Mouse (Mus musculus) thymus, adult 2 months (tissue): Measurements from ENCODE around the gene Dnah9. TPM values are rescaled to one million over a fixed set of nuclear protein-coding genes. Genes with fewer than 3 reads are reported as not detected.
A peak's percentile ranks its signal among the peaks of the same experiment; 100 is the strongest.

ENCODE experiments used
- DNase-seq: peaks from one replicate; pipeline ENCODE4 v3.0.0; 2021
- H3K27ac ChIP-seq: fragments of 200-500 bp; 2 replicates; pipeline ENCODE4 v1.5.1; 2012; ENCODE audit warnings: low read length, control low read depth; ENCODE audit not compliant: control insufficient read depth, insufficient read depth
- H3K27me3 ChIP-seq: fragments of 200-500 bp; 2 replicates; pipeline ENCODE4 v1.6.1; 2012; ENCODE audit warnings: mild to moderate bottlenecking, low read length, moderate library complexity, mixed read lengths; ENCODE audit not compliant: control insufficient read depth, insufficient read depth
- H3K36me3 ChIP-seq: fragments of 200-500 bp; 2 replicates; pipeline ENCODE4 v1.6.1; 2012; ENCODE audit warnings: mild to moderate bottlenecking, low read length, moderate library complexity; ENCODE audit not compliant: control insufficient read depth, insufficient read depth
- H3K4me1 ChIP-seq: fragments of 200-500 bp; replicated peaks from 2 replicates; pipeline ENCODE4 v1.6.1; 2012; ENCODE audit warnings: low read length; ENCODE audit not compliant: control insufficient read depth, insufficient read depth
- H3K4me3 ChIP-seq: fragments of 200-500 bp; 2 replicates; pipeline ENCODE4 v1.5.1; 2012; ENCODE audit warnings: mild to moderate bottlenecking, low read length, control low read depth, moderate library complexity; ENCODE audit not compliant: control insufficient read depth, insufficient read depth
- CTCF ChIP-seq: fragments of 200-500 bp; IDR thresholded peaks from 2 replicates; pipeline ENCODE4 v1.5.1; 2012; ENCODE audit warnings: mild to moderate bottlenecking, control low read depth, low read length, moderate library complexity, borderline replicate concordance; ENCODE audit not compliant: control insufficient read depth, poor library complexity, insufficient read depth; ENCODE audit errors: extremely low read depth
- POLR2A ChIP-seq: fragments of 200-500 bp; IDR thresholded peaks from 2 replicates; pipeline ENCODE4 v1.6.1; 2012; ENCODE audit warnings: mild to moderate bottlenecking, low read length, control low read depth, moderate library complexity; ENCODE audit not compliant: control insufficient read depth, poor library complexity, insufficient read depth; ENCODE audit errors: extremely low read depth
- WGBS: fragments of 180-500 bp; shearing (Covaris S2); methylation state at CpG from one replicate; pipeline ENCODE4 v1.1.7; 2018; 5-methylcytosine and 5-hydroxymethylcytosine counted together
- polyA plus RNA-seq: library from polyadenylated mRNA; depleted of rRNA; stranded (reverse); fragments of >200 nt; gene quantifications from 2 replicates; pipeline ENCODE4 v1.2.3, GENCODE M21; 2012

Dnah9 gene
- polyA plus RNA-seq, 1 experiment: 2.8 TPM

- Histone ChIP-seq H3K4me1 (peaks cover 2% of the 10 kb centered on the region; the same call in 1 of the 2 replicates), H3K4me3 (peak within 1 kb of the TSS; percentile 75), H3K27ac (peak within 1 kb of the TSS; percentile 67), H3K27me3 (no peaks in the 10 kb centered on the region), H3K36me3 (no peaks in the 10 kb centered on the region)
- 0 out of 2 replicates have a peak, but pooled peaks have one; percentile 32 for TF ChIP-seq CTCF
- peak; percentile 77; the same call in 1 of the 2 replicates for TF ChIP-seq POLR2A
- DNase-seq: peak; percentile 88
- under 1% methylated on average over 58 of the region's 58 CpGs for WGBS
Measured at GRCm38 (mm10) chr11:65806909-65807504, 361.3 kb downstream of the Dnah9 start, which contains the start of gene Zkscan6. Zkscan6 (plus strand) TSS chr11:65807175.

- Histone ChIP-seq H3K4me3 (peak overlapping the region; percentile 68), H3K4me1 (peaks cover 2% of the 10 kb centered on the region; the same call in 1 of the 2 replicates), H3K27me3 (no peaks in the 10 kb centered on the region), H3K36me3 (no peaks in the 10 kb centered on the region), H3K27ac (peak overlapping the region; percentile 67)
- no peak for TF ChIP-seq CTCF
- no peak for TF ChIP-seq POLR2A
- 1% methylated on average over 20 of the region's 20 CpGs for WGBS
- DNase-seq: no peak
Measured at GRCm38 (mm10) chr11:65806321-65806904, 361.9 kb downstream of the Dnah9 start.

- Histone ChIP-seq H3K4me1 (no peaks in the 10 kb centered on the region), H3K36me3 (no peaks in the 10 kb centered on the region), H3K27ac (no peak overlapping the region), H3K4me3 (no peak overlapping the region), H3K27me3 (no peaks in the 10 kb centered on the region)
- WGBS: 95% methylated on average over 3 of the region's 3 CpGs
- TF ChIP-seq POLR2A (no peak), CTCF (no peak)
- no peak for DNase-seq
Measured at GRCm38 (mm10) chr11:65801899-65802298, 366.5 kb downstream of the Dnah9 start.

GRCm38 (mm10) chr11:65795896-65796295 is 372.5 kb downstream of the Dnah9 start:
- Histone ChIP-seq H3K27me3 (no peaks in the 10 kb centered on the region), H3K36me3 (no peaks in the 10 kb centered on the region), H3K4me1 (peaks cover 3% of the 10 kb centered on the region), H3K4me3 (no peak overlapping the region), H3K27ac (no peak overlapping the region)
- no peak for DNase-seq
- TF ChIP-seq CTCF: no peak
- TF ChIP-seq POLR2A: no peak
- 91% methylated on average over 1 of the region's 1 CpGs for WGBS

GRCm38 (mm10) chr11:65794428-65795219 is 373.7 kb downstream of the Dnah9 start:
- WGBS: 10% methylated on average over 10 of the region's 10 CpGs
- H3K36me3 ChIP-seq: no peaks in the 10 kb centered on the region
- H3K4me1 ChIP-seq: peaks cover 3% of the 10 kb centered on the region
- DNase-seq: no peak
- no peak for TF ChIP-seq CTCF
- H3K27ac ChIP-seq: no peak overlapping the region
- no peaks in the 10 kb centered on the region for H3K27me3 ChIP-seq
- H3K4me3 ChIP-seq: no peak overlapping the region

- DNase-seq: peak; percentile 95
- Histone ChIP-seq H3K27me3 (no peaks in the 10 kb centered on the region), H3K27ac (no peak within 1 kb of the TSS), H3K4me1 (peaks cover 5% of the 10 kb centered on the region; the same call in 1 of the 2 replicates), H3K4me3 (peak within 1 kb of the TSS; percentile 61), H3K36me3 (no peaks in the 10 kb centered on the region)
- peak; percentile 98 for TF ChIP-seq POLR2A
- TF ChIP-seq CTCF: peak; percentile 57; the same call in 1 of the 2 replicates
- under 1% methylated on average over 36 of the region's 36 CpGs for WGBS
Measured at GRCm38 (mm10) chr11:65788154-65788553, 380.2 kb downstream of the Dnah9 start, which contains the start of gene Map2k4. Map2k4 (minus strand) TSS chr11:65788297.
